Mouse (Mus musculus) spleen, postnatal 0 days (tissue): ENCODE measurements around the gene Frmpd1. TPM values are rescaled to one million over a fixed set of nuclear protein-coding genes. Genes with fewer than 3 reads are reported as not detected.

Source experiments
- polyA plus RNA-seq: library from polyadenylated mRNA; unstranded; fragments of >200 nt; fragmentation: Nextera tagmentation; extraction: Ambion mirVana; gene quantifications from 2 replicates; pipeline ENCODE4 v1.2.1, GENCODE M21; 2015

Frmpd1 gene
- 0.37 and 0.50 TPM in 2 replicates for polyA plus RNA-seq

DNA sequence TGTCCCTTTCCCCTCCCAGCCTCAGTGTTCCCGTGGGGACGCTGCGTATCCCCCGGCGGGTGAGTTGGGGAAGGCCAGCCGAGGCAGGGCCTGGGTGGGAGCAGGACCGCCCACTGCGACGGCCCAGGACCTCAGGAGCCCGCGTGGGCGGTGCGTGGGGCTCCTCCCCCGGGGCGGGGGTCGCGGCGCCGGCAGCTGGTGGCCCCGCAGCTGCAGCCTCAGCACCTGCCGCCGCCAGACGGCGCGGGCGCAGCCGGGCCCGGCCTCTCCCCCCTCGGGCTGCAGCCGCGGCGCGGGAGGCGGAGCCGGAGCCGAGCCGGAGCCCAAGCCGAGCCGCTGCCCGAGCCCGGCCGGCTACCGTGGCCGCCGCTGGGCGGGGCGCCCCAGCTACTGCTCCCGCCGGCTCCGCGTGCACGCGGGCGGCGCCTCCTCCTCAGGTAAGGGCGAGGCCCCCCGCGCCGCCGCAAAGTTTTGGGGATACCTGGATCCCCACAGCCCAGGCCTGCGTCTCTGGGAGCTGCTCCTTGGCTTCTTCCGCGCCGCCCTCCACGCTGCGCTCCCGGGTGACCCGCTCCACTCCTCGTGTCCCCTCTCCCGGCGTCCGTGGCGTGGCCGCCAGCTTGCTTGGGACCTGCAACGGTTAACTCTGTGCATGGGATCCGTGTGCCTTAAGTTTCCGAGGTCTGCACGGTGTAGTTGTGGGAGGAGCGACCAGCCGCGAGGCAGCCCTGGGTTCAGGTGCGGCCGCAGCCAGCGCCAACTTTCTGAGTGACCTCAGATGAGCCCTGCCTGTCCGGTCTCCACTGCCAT lies at the start of gene Frmpd1:
Gene Frmpd1, plus strand, starts transcription at position 355 of the 810 bp plus-strand sequence.

GRCm38 (mm10) chr4:45296662-45297564 lies 112.2 kb downstream of the Frmpd1 start, which contains the start of gene Trmt10b:
Gene Trmt10b, plus strand, starts transcription at chr4:45297127.

Other genes with a start within 250 kb of the Frmpd1 start
- gene Grhpr, start 203.5 kb upstream of the Frmpd1 start, polyA plus RNA-seq: 27.3 and 28.4 TPM in 2 replicates
- gene Zbtb5, start 172.5 kb upstream of the Frmpd1 start, polyA plus RNA-seq: 7.0 and 7.9 TPM in 2 replicates
- gene Polr1e, start 166.3 kb upstream of the Frmpd1 start, polyA plus RNA-seq: 19.6 and 21.8 TPM in 2 replicates
- 5.7 and 7.8 TPM in 2 replicates for gene Fbxo10, start 100.3 kb upstream of the Frmpd1 start, polyA plus RNA-seq
- gene Tomm5, start 76.8 kb upstream of the Frmpd1 start, polyA plus RNA-seq: 234 and 247 TPM in 2 replicates
- 7.6 and 8.7 TPM in 2 replicates for gene Trmt10b, start 112.3 kb downstream of the Frmpd1 start, polyA plus RNA-seq
- gene Dcaf10, start 157.2 kb downstream of the Frmpd1 start, polyA plus RNA-seq: 7.3 TPM in 2 replicates
- gene Exosc3, start 157.9 kb downstream of the Frmpd1 start, polyA plus RNA-seq: 76.9 and 80.0 TPM in 2 replicates
- gene Slc25a51, start 223.9 kb downstream of the Frmpd1 start, polyA plus RNA-seq: 82.6 and 86.2 TPM in 2 replicates